Mouse (Mus musculus): ENCODE results near the gene Ascc2.

DNA sequence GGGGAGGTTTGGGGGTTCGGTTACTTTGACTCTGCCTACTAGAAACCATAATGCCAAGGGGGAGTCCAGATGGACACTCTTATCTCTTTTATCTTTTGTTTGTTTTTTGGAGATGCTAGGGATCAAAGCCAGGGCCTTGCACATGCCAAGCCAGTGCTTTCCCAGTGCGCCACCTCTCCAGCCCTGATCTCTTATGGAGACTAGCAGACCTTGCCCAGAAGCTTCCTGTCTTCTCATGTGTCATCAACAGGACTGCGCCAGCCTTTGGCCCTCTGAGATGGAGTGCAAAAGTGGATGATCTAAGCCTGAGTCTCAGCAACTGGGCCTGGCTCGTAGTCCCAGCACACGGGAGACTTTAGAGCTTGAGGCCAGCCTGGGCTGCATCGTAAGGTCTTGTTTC lies 38.1 kb downstream of the Ascc2 start:
- no peak for TF ChIP-seq CTCF (IDR thresholded peaks at IDR 0.05; ENCODE audit: insufficient read depth, low read depth, low read length)
- TF ChIP-seq POLR2A (IDR thresholded peaks at IDR 0.05; ENCODE audit: insufficient read depth, low read depth, low read length) = no peak
